Mouse (Mus musculus) brain, embryonic 14.5 days (tissue): ENCODE results near the gene Dhx32.

ENCODE experiments used
- CTCF ChIP-seq: fragments of 200-500 bp; IDR thresholded peaks from 2 replicates; pipeline ENCODE4 v1.5.1; 2012; ENCODE audit warnings: inconsistent platforms, mild to moderate bottlenecking, moderate library complexity, borderline replicate concordance; ENCODE audit not compliant: insufficient read depth, insufficient read length; ENCODE audit errors: extremely low read depth
- POLR2A ChIP-seq: fragments of 200-500 bp; IDR thresholded peaks from 2 replicates; pipeline ENCODE4 v1.6.1; 2012; ENCODE audit warnings: mild to moderate bottlenecking, inconsistent platforms, borderline replicate concordance; ENCODE audit not compliant: poor library complexity, insufficient read depth, insufficient read length, severe bottlenecking; ENCODE audit errors: extremely low read depth

DNA sequence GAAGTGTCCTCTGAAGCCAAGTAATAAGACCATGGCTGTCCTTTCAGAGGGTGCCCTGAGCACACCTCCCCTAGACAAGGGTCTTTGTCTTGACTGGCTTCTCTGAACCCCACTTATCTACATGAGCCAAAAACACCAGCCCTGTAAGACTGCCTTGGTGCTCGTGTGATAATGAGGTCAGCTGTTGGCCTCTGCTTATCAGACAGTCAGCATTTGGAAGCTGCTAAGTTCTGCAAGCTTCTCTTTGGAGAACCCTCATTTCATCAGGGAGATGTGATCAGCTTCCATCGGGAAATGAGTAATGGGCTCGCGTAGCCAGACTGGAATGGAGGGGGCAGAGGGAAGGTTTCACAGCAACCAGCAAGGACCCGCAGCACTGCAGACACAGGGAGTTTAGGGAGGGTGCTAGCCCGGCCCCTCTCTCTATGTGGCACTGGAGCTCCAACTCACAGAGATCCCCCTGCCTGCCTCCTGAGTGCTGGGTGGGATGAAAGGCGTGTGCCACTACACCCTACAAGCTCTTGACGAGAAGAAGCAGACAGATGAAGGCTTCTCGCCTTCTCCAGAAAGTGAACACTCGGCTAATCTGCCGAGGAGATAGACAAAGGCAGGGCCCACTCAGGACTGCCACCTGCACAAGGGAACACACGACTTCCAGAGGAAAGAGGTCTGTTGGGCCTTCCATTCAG lies 84.4 kb downstream of the Dhx32 start:
- TF ChIP-seq CTCF: no peak
- TF ChIP-seq POLR2A: no peak
